Mouse (Mus musculus) neural tube, embryonic 14.5 days (tissue): ENCODE data around the gene Mpeg1. TPM values are rescaled to one million over a fixed set of nuclear protein-coding genes. Genes with fewer than 3 reads are reported as not detected.

Experiments used
- ATAC-seq: fragments of 200-750 bp; cut with Nextera tagmentation; 2 replicates; pipeline ENCODE4 v1.8.0; 2017; ENCODE audit warnings: low read depth, mild to moderate bottlenecking, moderate TSS enrichment, moderate library complexity
- H3K27ac ChIP-seq: fragments of 300-500 bp; sonication (generic); 2 replicates; pipeline ENCODE4 v1.5.1; 2014; ENCODE audit warnings: low read depth, mild to moderate bottlenecking, control low read depth, low read length, moderate library complexity, mixed read lengths
- H3K27me3 ChIP-seq: fragments of 300-500 bp; sonication (generic); 2 replicates; pipeline ENCODE4 v1.6.1; 2014; ENCODE audit warnings: low read length; ENCODE audit not compliant: control insufficient read depth, insufficient read depth
- H3K36me3 ChIP-seq: fragments of 300-500 bp; sonication (generic); 2 replicates; pipeline ENCODE4 v1.6.1; 2014; ENCODE audit warnings: low read length, mixed read lengths; ENCODE audit not compliant: control insufficient read depth, insufficient read depth
- H3K4me1 ChIP-seq: fragments of 300-500 bp; sonication (generic); 2 replicates; pipeline ENCODE4 v1.6.1; 2014; ENCODE audit warnings: low read length; ENCODE audit not compliant: control insufficient read depth, insufficient read depth
- H3K4me2 ChIP-seq: fragments of 300-500 bp; sonication (generic); 2 replicates; pipeline ENCODE4 v1.6.1; 2014; ENCODE audit warnings: mild to moderate bottlenecking, low read depth, low read length, control low read depth
- H3K4me3 ChIP-seq: fragments of 300-500 bp; sonication (generic); 2 replicates; pipeline ENCODE4 v1.5.1; 2014; ENCODE audit warnings: low read depth, low read length, control low read depth, mixed read lengths
- H3K9ac ChIP-seq: fragments of 300-500 bp; sonication (generic); replicated peaks from 2 replicates; pipeline ENCODE4 v1.6.1; 2014; ENCODE audit warnings: low read depth, mild to moderate bottlenecking, control low read depth, low read length, mixed read lengths
- H3K9me3 ChIP-seq: fragments of 300-500 bp; sonication (generic); 2 replicates; pipeline ENCODE4 v1.6.1; 2016; ENCODE audit warnings: low read length; ENCODE audit not compliant: control insufficient read depth
- WGBS: fragments of 180-500 bp; shearing (Covaris S2); extraction: QIAGEN DNeasy Blood & Tissue Kit; methylation state at CpG from one replicate; pipeline ENCODE4 v1.1.7; 2014; 5-methylcytosine and 5-hydroxymethylcytosine counted together
- polyA plus RNA-seq: library from polyadenylated mRNA; unstranded; fragments of >200 nt; fragmentation: Nextera tagmentation; extraction: Ambion mirVana; gene quantifications from 2 replicates; pipeline ENCODE4 v1.2.1, GENCODE M21; 2014

The Mpeg1 gene
- polyA plus RNA-seq, 1 experiment from 2014 or later, result 1.3 TPM

GRCm38 (mm10) chr19:12486875-12487274, 26.3 kb downstream of the Mpeg1 start:
- H3K9ac ChIP-seq, result no peak overlapping the region

GRCm38 (mm10) chr19:12487511-12488204, 27.1 kb downstream of the Mpeg1 start:
- Histone ChIP-seq H3K27ac (no peak overlapping the region), H3K9me3 (no peaks in the 10 kb centered on the region), H3K4me2 (no peak overlapping the region), H3K36me3 (peaks cover 30% of the 10 kb centered on the region), H3K4me1 (peaks cover 26% of the 10 kb centered on the region; the same call in 1 of the 2 replicates), H3K4me3 (no peak overlapping the region), H3K9ac (no peak overlapping the region), H3K27me3 (no peaks in the 10 kb centered on the region)
- WGBS, result 85% methylated on average over 12 of the region's 12 CpGs
- no peak for ATAC-seq

More at GRCm38 (mm10) chr19:12486875-12487274, 26.3 kb downstream of the Mpeg1 start:
- 66% methylated on average over 6 of the region's 6 CpGs for WGBS
- no peak overlapping the region for H3K4me3 ChIP-seq
- no peaks in the 10 kb centered on the region for H3K9me3 ChIP-seq
- peak overlapping the region; percentile 10; the same call in 1 of the 2 replicates for H3K27ac ChIP-seq
- no peak overlapping the region for H3K4me2 ChIP-seq
- peaks cover 26% of the 10 kb centered on the region; the same call in 1 of the 2 replicates for H3K4me1 ChIP-seq
- peaks cover 33% of the 10 kb centered on the region for H3K36me3 ChIP-seq
- no peaks in the 10 kb centered on the region for H3K27me3 ChIP-seq
- ATAC-seq, result no peak

- Histone ChIP-seq H3K4me3 (no peak overlapping the region), H3K27me3 (no peaks in the 10 kb centered on the region), H3K9ac (no peak overlapping the region), H3K9me3 (no peaks in the 10 kb centered on the region), H3K4me2 (no peak overlapping the region), H3K4me1 (peaks cover 26% of the 10 kb centered on the region; the same call in 1 of the 2 replicates), H3K36me3 (peaks cover 27% of the 10 kb centered on the region), H3K27ac (peak overlapping the region; percentile 70; the same call in 1 of the 2 replicates)
- ATAC-seq, result peak; percentile 28
- WGBS, result 13% methylated on average over 9 of the region's 9 CpGs
Observed at GRCm38 (mm10) chr19:12488205-12488966, 27.8 kb downstream of the Mpeg1 start.

GRCm38 (mm10) chr19:12488969-12489674, 28.5 kb downstream of the Mpeg1 start:
- H3K4me2 ChIP-seq, result no peak overlapping the region
- no peak overlapping the region for H3K9ac ChIP-seq
- peaks cover 26% of the 10 kb centered on the region; the same call in 1 of the 2 replicates for H3K4me1 ChIP-seq
- H3K27ac ChIP-seq, result peak overlapping the region; percentile 70; the same call in 1 of the 2 replicates
- 4% methylated on average over 8 of the region's 8 CpGs for WGBS
- peak; percentile 82 for ATAC-seq
- no peaks in the 10 kb centered on the region for H3K9me3 ChIP-seq
- no peaks in the 10 kb centered on the region for H3K27me3 ChIP-seq
- H3K4me3 ChIP-seq, result no peak overlapping the region
- peaks cover 27% of the 10 kb centered on the region for H3K36me3 ChIP-seq

GRCm38 (mm10) chr19:12489675-12490570, 29.3 kb downstream of the Mpeg1 start:
- Histone ChIP-seq H3K4me3 (no peak overlapping the region), H3K9me3 (no peaks in the 10 kb centered on the region), H3K4me2 (no peak overlapping the region), H3K36me3 (peaks cover 22% of the 10 kb centered on the region), H3K9ac (no peak overlapping the region), H3K4me1 (peaks cover 26% of the 10 kb centered on the region; the same call in 1 of the 2 replicates), H3K27ac (peak overlapping the region; percentile 60), H3K27me3 (no peaks in the 10 kb centered on the region)
- WGBS, result 18% methylated on average over 11 of the region's 11 CpGs
- peak; percentile 32 for ATAC-seq

GRCm38 (mm10) chr19:12491636-12492035, 31.1 kb downstream of the Mpeg1 start:
- WGBS, result 86% methylated on average over 7 of the region's 7 CpGs
- ATAC-seq, result no peak

GRCm38 (mm10) chr19:12493453-12494186, 33.0 kb downstream of the Mpeg1 start:
- 18% methylated on average over 4 of the region's 4 CpGs for WGBS
- no peak overlapping the region for H3K9ac ChIP-seq
- H3K4me1 ChIP-seq, result peaks cover 18% of the 10 kb centered on the region; the same call in 1 of the 2 replicates
- no peak overlapping the region for H3K4me3 ChIP-seq
- H3K36me3 ChIP-seq, result peaks cover 19% of the 10 kb centered on the region
- 0 out of 2 replicates have a peak overlapping the region, but pooled peaks have one; percentile 4 for H3K27ac ChIP-seq
- H3K27me3 ChIP-seq, result no peaks in the 10 kb centered on the region
- H3K9me3 ChIP-seq, result no peaks in the 10 kb centered on the region
- peak overlapping the region; percentile 14; the same call in 1 of the 2 replicates for H3K4me2 ChIP-seq
- peak; percentile 10; the same call in 1 of the 2 replicates for ATAC-seq

More at GRCm38 (mm10) chr19:12491636-12492035, 31.1 kb downstream of the Mpeg1 start:
- Histone ChIP-seq H3K27me3 (no peaks in the 10 kb centered on the region), H3K9ac (no peak overlapping the region), H3K4me2 (no peak overlapping the region), H3K4me1 (peaks cover 30% of the 10 kb centered on the region; the same call in 1 of the 2 replicates), H3K9me3 (no peaks in the 10 kb centered on the region), H3K4me3 (no peak overlapping the region), H3K36me3 (peaks cover 19% of the 10 kb centered on the region), H3K27ac (0 out of 2 replicates have a peak overlapping the region, but pooled peaks have one; percentile 34)
